Mouse (Mus musculus) intestine, embryonic 16.5 days (tissue): ENCODE data around the gene Fbh1. TPM values are rescaled to one million over a fixed set of nuclear protein-coding genes. Genes with fewer than 3 reads are reported as not detected.

Experiments used
- ATAC-seq: fragments of 200-750 bp; cut with Nextera tagmentation; 2 replicates; pipeline ENCODE4 v1.8.0; 2017; ENCODE audit warnings: moderate TSS enrichment, moderate library complexity
- H3K27ac ChIP-seq: fragments of 300-500 bp; sonication (generic); 2 replicates; pipeline ENCODE4 v1.5.1; 2014; ENCODE audit warnings: mild to moderate bottlenecking, low read length
- H3K27me3 ChIP-seq: fragments of 300-500 bp; sonication (generic); replicated peaks from 2 replicates; pipeline ENCODE4 v1.6.1; 2014; ENCODE audit warnings: low read length, control low read depth, mixed read lengths; ENCODE audit not compliant: control insufficient read depth, insufficient read depth
- H3K36me3 ChIP-seq: fragments of 300-500 bp; sonication (generic); 2 replicates; pipeline ENCODE4 v1.6.1; 2014; ENCODE audit warnings: low read length, control low read depth; ENCODE audit not compliant: control insufficient read depth, insufficient read depth
- H3K4me1 ChIP-seq: fragments of 300-500 bp; sonication (generic); 2 replicates; pipeline ENCODE4 v1.6.1; 2014; ENCODE audit warnings: low read length, control low read depth, mixed read lengths; ENCODE audit not compliant: control insufficient read depth, insufficient read depth
- H3K4me2 ChIP-seq: fragments of 300-500 bp; sonication (generic); 2 replicates; pipeline ENCODE4 v1.6.1; 2014; ENCODE audit warnings: low read depth, low read length, control low read depth
- H3K4me3 ChIP-seq: fragments of 300-500 bp; sonication (generic); 2 replicates; pipeline ENCODE4 v1.5.1; 2014; ENCODE audit warnings: mild to moderate bottlenecking, low read length
- H3K9ac ChIP-seq: fragments of 300-500 bp; sonication (generic); 2 replicates; pipeline ENCODE4 v1.6.1; 2014; ENCODE audit warnings: low read depth, low read length
- H3K9me3 ChIP-seq: fragments of 300-500 bp; sonication (generic); 2 replicates; pipeline ENCODE4 v1.6.1; 2016; ENCODE audit warnings: low read length, control low read depth; ENCODE audit not compliant: control insufficient read depth
- WGBS: fragments of 180-500 bp; shearing (Covaris S2); extraction: QIAGEN DNeasy Blood & Tissue Kit; methylation state at CpG from one replicate; pipeline ENCODE4 v1.1.7; 2014; 5-methylcytosine and 5-hydroxymethylcytosine counted together
- polyA plus RNA-seq: library from polyadenylated mRNA; unstranded; fragments of >200 nt; fragmentation: Nextera tagmentation; extraction: Ambion mirVana; gene quantifications from 2 replicates; pipeline ENCODE4 v1.2.1, GENCODE M21; 2015

Fbh1 gene
- polyA plus RNA-seq, 1 experiment from 2014 or later, result 112 TPM

DNA sequence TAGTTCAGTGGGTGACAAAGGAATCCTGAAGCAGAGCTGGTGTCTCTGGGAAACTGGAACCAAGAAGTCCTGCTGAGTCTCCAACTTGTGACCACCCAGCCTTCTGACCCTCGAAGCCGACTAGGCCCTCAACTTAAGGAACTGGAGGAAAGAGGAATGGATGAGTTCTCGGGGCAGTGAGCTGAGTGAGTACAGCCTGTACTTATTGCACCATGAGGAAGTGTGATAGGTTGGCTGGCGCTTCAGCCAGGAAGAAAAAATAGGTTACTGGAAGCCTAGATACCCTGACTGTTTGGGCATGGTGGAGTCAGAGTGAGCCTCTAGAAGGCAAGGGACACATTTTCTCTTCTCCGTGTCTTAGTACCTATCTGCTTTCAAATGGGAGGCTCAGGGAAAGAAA is 68.8 kb downstream of the Fbh1 start:
- ATAC-seq, result no peak
- Histone ChIP-seq H3K4me2 (no peak overlapping the region), H3K4me1 (no peaks in the 10 kb centered on the region; the same call in 1 of the 2 replicates), H3K27ac (no peak overlapping the region), H3K4me3 (no peak overlapping the region), H3K9ac (no peak overlapping the region), H3K36me3 (no peaks in the 10 kb centered on the region), H3K27me3 (0 out of 2 replicates have a peak, but pooled peaks cover 3% of the 10 kb centered on the region), H3K9me3 (no peaks in the 10 kb centered on the region)
- 76% methylated on average over 5 of the region's 5 CpGs for WGBS

- Histone ChIP-seq H3K27ac (no peak overlapping the region), H3K4me2 (peak overlapping the region; percentile 97; the same call in 1 of the 2 replicates), H3K4me3 (peak overlapping the region; percentile 67), H3K4me1 (no peaks in the 10 kb centered on the region; the same call in 1 of the 2 replicates), H3K36me3 (no peaks in the 10 kb centered on the region), H3K9me3 (no peaks in the 10 kb centered on the region), H3K9ac (no peak overlapping the region), H3K27me3 (0 out of 2 replicates have a peak, but pooled peaks cover 3% of the 10 kb centered on the region)
- no peak for ATAC-seq
- WGBS, result 38% methylated on average over 6 of the region's 6 CpGs
These were observed 70.7 kb downstream of the Fbh1 start for GRCm38 (mm10) chr2:11706746-11707065.

DNA sequence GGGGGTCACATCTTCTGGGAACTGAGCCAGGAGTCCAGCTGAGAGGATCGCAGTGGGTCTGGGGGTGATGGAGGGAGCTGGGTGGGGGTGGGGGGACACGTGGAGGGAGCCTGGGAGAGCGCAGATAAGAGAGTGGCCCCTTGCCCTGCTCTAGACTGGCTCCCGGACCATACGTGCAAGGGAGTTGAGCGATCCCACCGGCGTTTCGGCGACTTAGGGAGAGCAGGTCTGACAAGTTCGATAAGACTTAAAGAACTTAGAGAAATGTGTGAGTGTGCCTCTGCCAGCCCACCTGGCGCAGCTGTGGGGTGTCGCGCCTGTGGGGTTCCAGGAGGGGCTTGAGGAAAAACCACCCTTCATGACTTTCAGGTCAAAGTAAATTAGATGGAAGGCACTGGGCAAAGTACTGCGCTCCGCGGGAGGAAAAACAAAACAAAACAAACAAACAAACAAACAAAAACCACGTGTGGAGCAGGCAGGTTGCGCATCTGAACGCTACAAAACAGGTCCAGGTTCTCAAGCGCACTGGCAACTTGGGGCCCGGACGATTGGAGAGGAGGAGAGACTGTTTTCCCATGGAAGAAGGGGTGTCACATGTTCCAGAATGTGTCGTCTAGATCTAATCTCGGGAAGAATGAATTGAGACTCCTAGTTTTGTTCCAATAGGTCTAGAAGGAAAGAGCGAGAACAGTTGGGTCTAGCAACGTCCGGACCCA is 71.2 kb downstream of the Fbh1 start:
- peak overlapping the region; percentile 97 for H3K4me2 ChIP-seq
- H3K27ac ChIP-seq, result no peak overlapping the region
- no peaks in the 10 kb centered on the region for H3K36me3 ChIP-seq
- H3K4me3 ChIP-seq, result peak overlapping the region; percentile 67
- 0 out of 2 replicates have a peak, but pooled peaks cover 3% of the 10 kb centered on the region for H3K27me3 ChIP-seq
- H3K9ac ChIP-seq, result peak overlapping the region; percentile 76
- no peaks in the 10 kb centered on the region; the same call in 1 of the 2 replicates for H3K4me1 ChIP-seq
- 4% methylated on average over 28 of the region's 28 CpGs for WGBS
- ATAC-seq, result peak; percentile 60
- H3K9me3 ChIP-seq, result no peaks in the 10 kb centered on the region

- WGBS, result under 1% methylated on average over 37 of the region's 37 CpGs
- Histone ChIP-seq H3K4me1 (no peaks in the 10 kb centered on the region; the same call in 1 of the 2 replicates), H3K4me2 (peak within 1 kb of the TSS; percentile 97), H3K9me3 (no peaks in the 10 kb centered on the region), H3K27ac (peak within 1 kb of the TSS; percentile 33; the same call in 1 of the 2 replicates), H3K4me3 (peak within 1 kb of the TSS; percentile 67), H3K9ac (peak within 1 kb of the TSS; percentile 76), H3K27me3 (0 out of 2 replicates have a peak, but pooled peaks cover 3% of the 10 kb centered on the region), H3K36me3 (no peaks in the 10 kb centered on the region)
- ATAC-seq, result peak; percentile 85
These were observed 72.0 kb downstream of the Fbh1 start, which contains the start of gene Il15ra for GRCm38 (mm10) chr2:11705201-11706025. Gene Il15ra (plus strand): TSS chr2:11705290.

DNA sequence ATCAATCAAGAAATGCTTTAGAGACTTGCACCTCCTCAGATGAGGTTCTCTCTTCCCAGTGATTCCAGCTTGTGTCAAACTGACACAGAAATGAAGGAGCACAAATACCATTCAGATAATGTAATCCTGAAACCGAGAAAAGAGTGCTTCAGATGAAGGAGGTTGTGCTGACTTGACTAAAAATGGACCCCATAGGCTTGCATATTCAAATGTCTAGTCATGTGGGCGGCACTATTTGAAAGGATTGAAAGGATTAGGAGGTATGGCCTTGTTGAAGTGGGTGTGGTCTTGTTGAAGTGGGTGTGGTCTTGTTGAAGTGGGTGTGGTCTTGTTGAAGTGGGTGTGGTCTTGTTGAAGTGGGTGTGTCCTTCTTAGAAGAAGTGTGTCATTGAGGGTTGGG is 77.5 kb downstream of the Fbh1 start:
- no peak overlapping the region for H3K27ac ChIP-seq
- no peaks in the 10 kb centered on the region for H3K4me1 ChIP-seq
- H3K9me3 ChIP-seq, result no peaks in the 10 kb centered on the region
- H3K27me3 ChIP-seq, result no peaks in the 10 kb centered on the region
- H3K4me2 ChIP-seq, result no peak overlapping the region
- H3K9ac ChIP-seq, result no peak overlapping the region
- H3K36me3 ChIP-seq, result no peaks in the 10 kb centered on the region
- no peak for ATAC-seq
- WGBS, result 93% methylated on average over 2 of the region's 2 CpGs
- no peak overlapping the region for H3K4me3 ChIP-seq

GRCm38 (mm10) chr2:11698994-11699393 is 78.4 kb downstream of the Fbh1 start:
- Histone ChIP-seq H3K4me1 (no peaks in the 10 kb centered on the region), H3K4me2 (no peak overlapping the region), H3K9ac (no peak overlapping the region), H3K9me3 (no peaks in the 10 kb centered on the region), H3K36me3 (no peaks in the 10 kb centered on the region), H3K27ac (no peak overlapping the region), H3K4me3 (no peak overlapping the region), H3K27me3 (no peaks in the 10 kb centered on the region)
- no peak for ATAC-seq
- WGBS, result 57% methylated on average over 5 of the region's 5 CpGs

GRCm38 (mm10) chr2:11695867-11696266 is 81.5 kb downstream of the Fbh1 start:
- no peaks in the 10 kb centered on the region for H3K36me3 ChIP-seq
- no peak overlapping the region for H3K27ac ChIP-seq
- no peaks in the 10 kb centered on the region for H3K4me1 ChIP-seq
- WGBS, result 44% methylated on average over 2 of the region's 2 CpGs
- H3K4me2 ChIP-seq, result no peak overlapping the region
- no peak overlapping the region for H3K4me3 ChIP-seq
- H3K9me3 ChIP-seq, result no peaks in the 10 kb centered on the region
- peak; percentile 53; the same call in 1 of the 2 replicates for ATAC-seq
- no peak overlapping the region for H3K9ac ChIP-seq
- no peaks in the 10 kb centered on the region for H3K27me3 ChIP-seq

GRCm38 (mm10) chr2:11694104-11694503 is 83.3 kb downstream of the Fbh1 start:
- Histone ChIP-seq H3K36me3 (no peaks in the 10 kb centered on the region), H3K4me3 (no peak overlapping the region), H3K4me1 (no peaks in the 10 kb centered on the region), H3K27ac (no peak overlapping the region), H3K4me2 (no peak overlapping the region), H3K9ac (no peak overlapping the region), H3K27me3 (no peaks in the 10 kb centered on the region), H3K9me3 (no peaks in the 10 kb centered on the region)
- whole genome bisulfite sequencing, result 55% methylated on average over 2 of the region's 2 CpGs
- ATAC-seq, result no peak

- no peak overlapping the region for H3K4me3 ChIP-seq
- no peak overlapping the region for H3K9ac ChIP-seq
- H3K4me2 ChIP-seq, result no peak overlapping the region
- ATAC-seq, result no peak
- no peaks in the 10 kb centered on the region for H3K9me3 ChIP-seq
- WGBS, result 88% methylated on average over 4 of the region's 4 CpGs
- no peaks in the 10 kb centered on the region for H3K4me1 ChIP-seq
- no peaks in the 10 kb centered on the region for H3K36me3 ChIP-seq
- no peak overlapping the region for H3K27ac ChIP-seq
- H3K27me3 ChIP-seq, result no peaks in the 10 kb centered on the region
These were observed 84.0 kb downstream of the Fbh1 start for GRCm38 (mm10) chr2:11693352-11693751.
